Mouse (Mus musculus) intestine, postnatal 0 days (tissue): ENCODE results near the gene Cldn13. TPM values are rescaled to one million over a fixed set of nuclear protein-coding genes. Genes with fewer than 3 reads are reported as not detected.

ENCODE experiments used
- ATAC-seq: fragments of 200-750 bp; cut with Nextera tagmentation; 2 replicates; pipeline ENCODE4 v1.8.0; 2017; ENCODE audit warnings: mild to moderate bottlenecking, moderate TSS enrichment, moderate library complexity
- H3K27ac ChIP-seq: fragments of 300-500 bp; sonication (generic); 2 replicates; pipeline ENCODE4 v1.5.1; 2014; ENCODE audit warnings: mild to moderate bottlenecking, low read depth, low read length, moderate library complexity
- H3K27me3 ChIP-seq: fragments of 300-500 bp; sonication (generic); replicated peaks from 2 replicates; pipeline ENCODE4 v1.6.1; 2014; ENCODE audit warnings: low read length, mixed read lengths; ENCODE audit not compliant: control insufficient read depth, insufficient read depth
- H3K36me3 ChIP-seq: fragments of 300-500 bp; sonication (generic); 2 replicates; pipeline ENCODE4 v1.6.1; 2014; ENCODE audit warnings: mild to moderate bottlenecking, moderate library complexity; ENCODE audit not compliant: control insufficient read depth, insufficient read depth
- H3K4me1 ChIP-seq: fragments of 300-500 bp; sonication (generic); replicated peaks from 2 replicates; pipeline ENCODE4 v1.6.1; 2014; ENCODE audit warnings: antibody characterized with exemption, low read length, mixed read lengths; ENCODE audit not compliant: control insufficient read depth, insufficient read depth
- H3K4me2 ChIP-seq: fragments of 300-500 bp; sonication (generic); replicated peaks from 2 replicates; pipeline ENCODE4 v1.6.1; 2014; ENCODE audit warnings: low read depth, mild to moderate bottlenecking, moderate library complexity
- H3K4me3 ChIP-seq: fragments of 300-500 bp; sonication (generic); 2 replicates; pipeline ENCODE4 v1.5.1; 2014; ENCODE audit warnings: low read depth, low read length
- H3K9ac ChIP-seq: fragments of 300-500 bp; sonication (generic); 2 replicates; pipeline ENCODE4 v1.6.1; 2014; ENCODE audit warnings: mild to moderate bottlenecking, low read depth, low read length
- H3K9me3 ChIP-seq: fragments of 300-500 bp; sonication (generic); 2 replicates; pipeline ENCODE4 v1.6.1; 2016; ENCODE audit warnings: mixed run types; ENCODE audit not compliant: control insufficient read depth
- CTCF ChIP-seq: sonication (generic); IDR thresholded peaks from 2 replicates; pipeline ENCODE4 v1.5.1; 2016; ENCODE audit warnings: low read depth, mild to moderate bottlenecking, control low read depth, antibody characterized with exemption, moderate library complexity
- WGBS: fragments of 180-500 bp; shearing (Covaris S2); extraction: QIAGEN DNeasy Blood & Tissue Kit; methylation state at CpG from one replicate; pipeline ENCODE4 v1.1.7; 2014; 5-methylcytosine and 5-hydroxymethylcytosine counted together
- polyA plus RNA-seq: library from polyadenylated mRNA; unstranded; fragments of >200 nt; fragmentation: Nextera tagmentation; extraction: Ambion mirVana; gene quantifications from 2 replicates; pipeline ENCODE4 v1.2.1, GENCODE M21; 2015

Cldn13 gene
- polyA plus RNA-seq, 1 experiment from 2014 or later, result not detected

- Histone ChIP-seq H3K4me2 (peak overlapping the region; percentile 64), H3K9ac (peak overlapping the region; percentile 48), H3K9me3 (no peaks in the 10 kb centered on the region), H3K27me3 (no peaks in the 10 kb centered on the region), H3K36me3 (no peaks in the 10 kb centered on the region), H3K4me1 (peaks cover 15% of the 10 kb centered on the region; the same call in 1 of the 2 replicates), H3K27ac (peak overlapping the region; percentile 86), H3K4me3 (peak overlapping the region; percentile 21)
- peak; percentile 54 for ATAC-seq
- WGBS, result 6% methylated on average over 19 of the region's 19 CpGs
- TF ChIP-seq CTCF, result no peak
Measured at GRCm38 (mm10) chr5:134951053-134951884, 35.9 kb upstream of the Cldn13 start.

GRCm38 (mm10) chr5:134948085-134948439 is 32.7 kb upstream of the Cldn13 start:
- Histone ChIP-seq H3K4me2 (no peak overlapping the region), H3K27ac (no peak overlapping the region), H3K4me3 (no peak overlapping the region), H3K9me3 (no peaks in the 10 kb centered on the region), H3K9ac (no peak overlapping the region), H3K36me3 (no peaks in the 10 kb centered on the region), H3K4me1 (peaks cover 15% of the 10 kb centered on the region; the same call in 1 of the 2 replicates), H3K27me3 (no peaks in the 10 kb centered on the region)
- no peak for TF ChIP-seq CTCF
- WGBS, result 23% methylated on average over 4 of the region's 4 CpGs
- ATAC-seq, result no peak

GRCm38 (mm10) chr5:134947420-134948084 is 32.2 kb upstream of the Cldn13 start:
- no peak for TF ChIP-seq CTCF
- ATAC-seq, result peak; percentile 37
- peaks cover 15% of the 10 kb centered on the region; the same call in 1 of the 2 replicates for H3K4me1 ChIP-seq
- no peak overlapping the region for H3K4me3 ChIP-seq
- H3K36me3 ChIP-seq, result no peaks in the 10 kb centered on the region
- no peaks in the 10 kb centered on the region for H3K9me3 ChIP-seq
- peak overlapping the region; percentile 62 for H3K4me2 ChIP-seq
- 19% methylated on average over 5 of the region's 5 CpGs for WGBS
- peak overlapping the region; percentile 83 for H3K27ac ChIP-seq
- no peak overlapping the region for H3K9ac ChIP-seq
- no peaks in the 10 kb centered on the region for H3K27me3 ChIP-seq

GRCm38 (mm10) chr5:134946857-134947255 is 31.5 kb upstream of the Cldn13 start, which contains the start of gene Cldn4:
Gene Cldn4 (minus strand): TSS chr5:134946934.
- Histone ChIP-seq H3K4me2 (peak within 1 kb of the TSS; percentile 62), H3K4me1 (peaks cover 15% of the 10 kb centered on the region; the same call in 1 of the 2 replicates), H3K9ac (peak within 1 kb of the TSS; percentile 64), H3K36me3 (no peaks in the 10 kb centered on the region), H3K27ac (peak within 1 kb of the TSS; percentile 83), H3K9me3 (no peaks in the 10 kb centered on the region), H3K4me3 (peak within 1 kb of the TSS; percentile 54), H3K27me3 (no peaks in the 10 kb centered on the region)
- WGBS, result 10% methylated on average over 11 of the region's 11 CpGs
- no peak for TF ChIP-seq CTCF
- peak; percentile 82 for ATAC-seq

GRCm38 (mm10) chr5:134946063-134946856 is 30.9 kb upstream of the Cldn13 start:
- Histone ChIP-seq H3K36me3 (no peaks in the 10 kb centered on the region), H3K27ac (peak overlapping the region; percentile 83), H3K4me3 (peak overlapping the region; percentile 54), H3K4me2 (peak overlapping the region; percentile 62), H3K9me3 (no peaks in the 10 kb centered on the region), H3K9ac (peak overlapping the region; percentile 64), H3K4me1 (peaks cover 12% of the 10 kb centered on the region; the same call in 1 of the 2 replicates), H3K27me3 (no peaks in the 10 kb centered on the region)
- peak; percentile 19 for ATAC-seq
- TF ChIP-seq CTCF, result no peak
- WGBS, result 15% methylated on average over 43 of the region's 43 CpGs
